Mouse (Mus musculus) heart, embryonic 12.5 days (tissue): Measurements from ENCODE around the gene Tnnc1. TPM values are rescaled to one million over a fixed set of nuclear protein-coding genes. Genes with fewer than 3 reads are reported as not detected.
A peak's percentile ranks its signal among the peaks of the same experiment; 100 is the strongest.

ENCODE experiments used
- ATAC-seq: fragments of 200-750 bp; cut with Nextera tagmentation; 2 replicates; pipeline ENCODE4 v1.8.0; 2017; ENCODE audit warnings: moderate TSS enrichment, moderate library complexity; ENCODE audit not compliant: insufficient number of reproducible peaks, low FRiP score
- H3K27ac ChIP-seq: fragments of 300-500 bp; sonication (generic); 2 replicates; pipeline ENCODE4 v1.5.1; 2016; ENCODE audit warnings: mild to moderate bottlenecking, moderate library complexity; ENCODE audit not compliant: poor library complexity, severe bottlenecking
- H3K27me3 ChIP-seq: fragments of 300-500 bp; sonication (generic); replicated peaks from 2 replicates; pipeline ENCODE4 v1.6.1; 2016; ENCODE audit warnings: mild to moderate bottlenecking, moderate library complexity
- H3K36me3 ChIP-seq: fragments of 300-500 bp; sonication (generic); 2 replicates; pipeline ENCODE4 v1.6.1; 2016; ENCODE audit warnings: mild to moderate bottlenecking, moderate library complexity
- H3K4me1 ChIP-seq: fragments of 300-500 bp; sonication (generic); replicated peaks from 2 replicates; pipeline ENCODE4 v1.6.1; 2016; ENCODE audit warnings: mild to moderate bottlenecking
- H3K4me2 ChIP-seq: fragments of 300-500 bp; sonication (generic); 2 replicates; pipeline ENCODE4 v1.6.1; 2016; ENCODE audit warnings: mild to moderate bottlenecking, moderate library complexity
- H3K4me3 ChIP-seq: fragments of 300-500 bp; sonication (generic); 2 replicates; pipeline ENCODE4 v1.5.1; 2016; ENCODE audit warnings: mild to moderate bottlenecking
- H3K9ac ChIP-seq: fragments of 300-500 bp; sonication (generic); 2 replicates; pipeline ENCODE4 v1.6.1; 2016; ENCODE audit warnings: mild to moderate bottlenecking, moderate library complexity
- H3K9me3 ChIP-seq: fragments of 300-500 bp; sonication (generic); replicated peaks from 2 replicates; pipeline ENCODE4 v1.6.1; 2016; ENCODE audit warnings: mild to moderate bottlenecking, moderate library complexity
- WGBS: fragments of 180-500 bp; shearing (Covaris S2); methylation state at CpG from one replicate; pipeline ENCODE4 v1.1.7; 2016; 5-methylcytosine and 5-hydroxymethylcytosine counted together
- polyA plus RNA-seq: library from polyadenylated mRNA; unstranded; fragments of >200 nt; fragmentation: Nextera tagmentation; extraction: Ambion mirVana; gene quantifications from 2 replicates; pipeline ENCODE4 v1.2.1, GENCODE M21; 2016

Tnnc1 gene
- polyA plus RNA-seq, 1 experiment from 2014 or later = 3,245 TPM

DNA sequence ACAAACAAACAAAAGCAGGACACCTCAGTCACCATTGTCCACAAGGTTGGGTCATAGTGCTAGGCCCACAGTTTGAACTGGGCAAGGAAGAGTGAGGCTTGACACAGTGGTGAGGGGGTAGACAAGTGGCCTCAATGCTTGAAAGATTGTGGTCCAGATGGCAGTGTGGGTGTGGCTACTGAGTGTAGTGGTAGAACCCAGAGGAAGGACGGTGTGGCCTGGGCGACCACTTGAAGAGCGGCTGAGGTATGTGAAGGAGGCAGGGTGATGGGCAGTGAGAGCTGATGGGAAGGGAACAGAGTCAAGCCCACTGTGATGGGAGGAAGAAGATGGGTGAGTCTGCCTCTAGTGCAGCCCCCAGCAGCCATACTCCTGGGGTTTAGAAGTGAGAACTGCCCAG lies 6.6 kb downstream of the Tnnc1 start:
- peaks cover 72% of the 10 kb centered on the region for H3K4me1 ChIP-seq
- H3K4me2 ChIP-seq = no peak overlapping the region
- H3K27ac ChIP-seq = 0 out of 2 replicates have a peak overlapping the region, but pooled peaks have one; percentile 32
- H3K36me3 ChIP-seq = peaks cover 32% of the 10 kb centered on the region
- no peaks in the 10 kb centered on the region for H3K27me3 ChIP-seq
- no peak overlapping the region for H3K4me3 ChIP-seq
- WGBS = 72% methylated on average over 3 of the region's 3 CpGs
- no peak for ATAC-seq
- no peak overlapping the region for H3K9ac ChIP-seq
- no peaks in the 10 kb centered on the region for H3K9me3 ChIP-seq

DNA sequence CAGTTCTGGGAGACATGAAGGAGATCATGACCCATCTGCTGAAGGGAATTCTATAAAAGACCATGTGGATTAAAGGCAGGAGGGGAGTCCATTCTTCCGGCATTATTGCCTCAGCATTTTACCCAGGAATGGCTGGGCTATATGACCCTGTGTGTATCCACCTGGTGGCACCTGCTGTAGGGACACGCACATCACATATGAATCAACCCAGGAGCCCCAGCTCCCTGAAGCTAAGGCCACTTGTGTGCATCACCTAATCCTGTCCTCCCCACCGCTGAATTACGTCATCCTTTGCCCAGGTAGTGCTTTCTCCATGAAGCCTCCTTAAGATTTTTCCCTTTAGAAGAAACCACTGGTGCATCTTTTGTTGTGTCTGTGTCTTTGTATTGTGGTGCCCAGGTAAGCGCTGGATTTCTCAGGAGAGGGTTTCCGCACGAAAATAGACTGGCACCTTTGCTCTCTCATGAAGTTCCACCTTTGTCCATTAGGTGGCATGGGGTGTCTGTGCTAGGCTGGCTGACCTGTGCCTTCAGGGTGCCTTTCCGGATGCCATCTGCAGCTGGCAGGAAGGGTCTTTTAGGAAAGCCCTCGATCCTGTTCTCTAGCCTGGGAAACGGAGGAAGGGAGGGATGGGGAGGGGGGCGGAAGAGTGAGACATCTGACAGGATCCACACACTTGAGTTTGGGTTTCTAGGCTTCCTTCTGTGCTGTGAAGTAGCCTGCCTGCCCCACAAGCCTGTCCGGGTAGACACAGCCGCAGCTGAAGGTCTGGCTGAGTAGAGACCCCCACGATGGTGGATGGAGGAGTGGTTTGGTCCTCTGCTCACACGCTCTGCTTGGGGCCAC lies 7.3 kb downstream of the Tnnc1 start:
- Histone ChIP-seq H3K4me1 (peaks cover 69% of the 10 kb centered on the region), H3K27me3 (no peaks in the 10 kb centered on the region), H3K9me3 (no peaks in the 10 kb centered on the region), H3K27ac (no peak overlapping the region), H3K4me2 (peak overlapping the region; percentile 19; the same call in 1 of the 2 replicates), H3K4me3 (no peak overlapping the region), H3K9ac (0 out of 2 replicates have a peak overlapping the region, but pooled peaks have one; percentile 3), H3K36me3 (peaks cover 25% of the 10 kb centered on the region)
- no peak for ATAC-seq
- 28% methylated on average over 15 of the region's 15 CpGs for WGBS

GRCm38 (mm10) chr14:31216846-31217245 lies 8.7 kb downstream of the Tnnc1 start, which contains the start of gene Nisch:
Gene Nisch (minus strand): TSS chr14:31216946.
- Histone ChIP-seq H3K9me3 (no peaks in the 10 kb centered on the region), H3K4me2 (peak within 1 kb of the TSS; percentile 48), H3K27me3 (0 out of 2 replicates have a peak, but pooled peaks cover 9% of the 10 kb centered on the region), H3K36me3 (peaks cover 13% of the 10 kb centered on the region), H3K27ac (no peak within 1 kb of the TSS), H3K4me3 (no peak within 1 kb of the TSS), H3K4me1 (peaks cover 56% of the 10 kb centered on the region), H3K9ac (peak within 1 kb of the TSS; percentile 50; the same call in 1 of the 2 replicates)
- 64% methylated on average over 2 of the region's 2 CpGs for WGBS
- no peak for ATAC-seq

DNA sequence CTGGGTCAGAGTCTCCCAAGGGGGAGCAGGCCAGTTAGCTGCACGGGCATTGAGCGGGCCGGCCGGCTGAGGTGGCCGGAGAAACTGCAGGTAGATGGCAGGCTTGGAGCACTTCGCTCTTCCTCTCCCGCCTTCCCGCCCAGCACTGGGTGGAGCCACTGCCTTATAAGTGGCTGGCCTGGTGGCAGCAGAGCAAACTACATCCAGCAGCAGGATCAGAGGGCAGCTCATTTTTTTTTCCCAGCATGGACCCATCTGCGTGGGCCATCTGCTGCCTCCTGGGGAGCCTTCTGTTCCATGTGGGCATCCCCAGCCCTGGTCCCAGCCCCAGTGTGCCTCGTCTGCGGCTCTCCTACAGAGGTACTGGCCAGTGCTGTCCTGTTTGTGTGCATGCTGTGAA lies 9.6 kb downstream of the Tnnc1 start, which contains the start of gene Sema3g:
Sema3g (plus strand) TSS at position 195 of the 400 bp plus-strand sequence.
- H3K9me3 ChIP-seq = no peaks in the 10 kb centered on the region
- H3K4me3 ChIP-seq = no peak within 1 kb of the TSS
- 5% methylated on average over 11 of the region's 11 CpGs for WGBS
- peaks cover 48% of the 10 kb centered on the region for H3K4me1 ChIP-seq
- H3K9ac ChIP-seq = peak within 1 kb of the TSS; percentile 50; the same call in 1 of the 2 replicates
- no peak within 1 kb of the TSS for H3K27ac ChIP-seq
- H3K27me3 ChIP-seq = 0 out of 2 replicates have a peak, but pooled peaks cover 9% of the 10 kb centered on the region
- peak within 1 kb of the TSS; percentile 48 for H3K4me2 ChIP-seq
- ATAC-seq = peak; percentile 55
- H3K36me3 ChIP-seq = peaks cover 5% of the 10 kb centered on the region; the same call in 1 of the 2 replicates

- no peaks in the 10 kb centered on the region for H3K36me3 ChIP-seq
- peaks cover 54% of the 10 kb centered on the region for H3K4me1 ChIP-seq
- H3K9ac ChIP-seq = no peak overlapping the region
- H3K4me2 ChIP-seq = no peak overlapping the region
- no peak overlapping the region for H3K4me3 ChIP-seq
- no peaks in the 10 kb centered on the region for H3K9me3 ChIP-seq
- H3K27ac ChIP-seq = peak overlapping the region; percentile 58; the same call in 1 of the 2 replicates
- no peaks in the 10 kb centered on the region for H3K27me3 ChIP-seq
- ATAC-seq = peak; percentile 43; the same call in 1 of the 2 replicates
- WGBS = 45% methylated on average over 4 of the region's 4 CpGs
Measured at GRCm38 (mm10) chr14:31226978-31227377, 18.9 kb downstream of the Tnnc1 start.

GRCm38 (mm10) chr14:31228234-31228633 lies 20.1 kb downstream of the Tnnc1 start:
- no peak overlapping the region for H3K9ac ChIP-seq
- H3K27me3 ChIP-seq = no peaks in the 10 kb centered on the region
- H3K4me1 ChIP-seq = peaks cover 62% of the 10 kb centered on the region
- 45% methylated on average over 6 of the region's 6 CpGs for WGBS
- no peaks in the 10 kb centered on the region for H3K36me3 ChIP-seq
- H3K9me3 ChIP-seq = no peaks in the 10 kb centered on the region
- no peak overlapping the region for H3K27ac ChIP-seq
- no peak overlapping the region for H3K4me2 ChIP-seq
- H3K4me3 ChIP-seq = no peak overlapping the region
- no peak for ATAC-seq

- Histone ChIP-seq H3K36me3 (no peaks in the 10 kb centered on the region), H3K9me3 (no peaks in the 10 kb centered on the region), H3K4me2 (no peak overlapping the region), H3K4me1 (peaks cover 66% of the 10 kb centered on the region), H3K27me3 (no peaks in the 10 kb centered on the region), H3K9ac (no peak overlapping the region), H3K4me3 (no peak overlapping the region), H3K27ac (peak overlapping the region; percentile 35; the same call in 1 of the 2 replicates)
- WGBS = 41% methylated on average over 8 of the region's 8 CpGs
- ATAC-seq = no peak
Measured at GRCm38 (mm10) chr14:31230442-31230841, 22.3 kb downstream of the Tnnc1 start.

DNA sequence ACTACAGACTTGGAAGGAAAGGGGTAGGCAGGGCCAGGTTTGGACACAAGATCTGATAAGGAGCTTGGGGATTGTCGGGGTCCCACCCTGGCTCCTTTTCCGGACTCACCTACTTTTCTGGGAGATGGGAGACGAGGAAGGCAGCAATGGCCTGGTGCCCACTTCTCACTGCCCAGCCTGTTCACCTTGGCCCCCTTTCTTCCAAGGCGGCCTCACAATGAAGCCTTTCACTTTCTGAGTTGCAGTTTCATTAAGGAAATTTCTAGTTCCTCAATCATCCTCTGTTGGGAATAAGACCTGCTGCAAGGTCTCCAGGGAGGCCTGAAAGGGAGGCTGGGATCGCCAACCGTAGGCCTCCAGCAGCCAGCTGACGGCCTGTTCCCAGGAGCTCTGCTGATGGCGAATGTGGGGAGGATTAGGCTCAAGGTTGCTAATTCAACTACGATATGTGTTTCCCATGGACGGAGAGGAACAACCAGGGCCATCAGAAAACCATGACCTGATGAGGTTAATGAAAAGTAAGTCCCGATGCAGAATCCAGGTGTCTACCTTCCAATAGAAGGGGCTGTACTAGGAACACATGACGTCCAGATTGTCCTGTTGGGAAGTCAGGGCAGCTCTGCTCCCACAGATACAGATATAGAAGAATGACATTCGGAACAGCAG lies 24.4 kb downstream of the Tnnc1 start:
- no peak overlapping the region for H3K4me2 ChIP-seq
- H3K9ac ChIP-seq = no peak overlapping the region
- WGBS = 70% methylated on average over 13 of the region's 13 CpGs
- no peaks in the 10 kb centered on the region for H3K36me3 ChIP-seq
- H3K4me1 ChIP-seq = peaks cover 56% of the 10 kb centered on the region
- H3K27me3 ChIP-seq = no peaks in the 10 kb centered on the region
- ATAC-seq = no peak
- H3K9me3 ChIP-seq = no peaks in the 10 kb centered on the region
- no peak overlapping the region for H3K27ac ChIP-seq
- no peak overlapping the region for H3K4me3 ChIP-seq

DNA sequence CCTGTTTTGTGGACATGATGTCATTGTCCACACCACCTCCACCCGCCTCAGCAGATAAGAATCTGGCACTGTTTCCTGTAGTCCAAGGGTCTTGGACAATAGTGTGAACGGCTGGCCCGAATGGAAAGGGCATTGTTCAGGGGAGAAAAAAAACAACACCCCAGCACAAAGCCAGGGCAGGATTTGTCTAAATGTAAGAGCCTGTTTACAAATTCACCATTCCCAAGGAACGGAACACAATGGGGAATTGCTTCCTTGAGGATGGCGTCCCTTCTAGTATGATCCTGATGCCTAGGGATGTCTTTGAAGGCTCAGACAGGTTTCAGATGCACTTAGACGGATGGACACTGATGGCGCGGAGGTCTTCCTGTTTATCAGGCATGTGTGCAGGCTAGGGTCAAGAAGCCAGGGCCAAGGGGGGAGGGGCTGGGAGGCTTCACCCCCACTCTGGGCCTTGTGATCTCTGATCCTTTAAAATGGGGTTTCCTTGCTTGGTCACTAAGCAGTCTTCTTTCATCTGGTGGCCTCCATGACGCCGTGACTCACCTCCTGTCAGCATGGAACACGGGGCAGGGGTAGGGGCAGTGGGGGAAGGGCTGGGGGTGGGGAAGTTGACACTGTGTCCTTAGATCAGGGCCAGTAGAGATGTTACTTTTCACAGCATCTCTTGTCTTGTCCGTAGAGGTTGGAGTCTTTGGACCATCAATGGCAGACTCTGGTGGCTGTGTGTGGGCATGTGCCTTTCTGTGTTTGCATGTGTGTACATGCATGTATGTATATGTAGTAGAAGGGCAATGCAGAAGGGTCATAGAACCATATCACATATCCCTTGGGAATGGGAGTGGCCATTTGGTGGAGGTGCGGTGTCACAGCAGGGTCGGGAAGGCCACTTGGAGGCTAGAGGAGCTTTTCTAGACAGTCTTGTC lies 25.2 kb downstream of the Tnnc1 start:
- no peak overlapping the region for H3K27ac ChIP-seq
- ATAC-seq = peak; percentile 41; the same call in 1 of the 2 replicates
- H3K4me1 ChIP-seq = peaks cover 50% of the 10 kb centered on the region
- H3K9ac ChIP-seq = no peak overlapping the region
- H3K36me3 ChIP-seq = no peaks in the 10 kb centered on the region; the same call in 1 of the 2 replicates
- no peaks in the 10 kb centered on the region for H3K9me3 ChIP-seq
- no peaks in the 10 kb centered on the region for H3K27me3 ChIP-seq
- no peak overlapping the region for H3K4me2 ChIP-seq
- no peak overlapping the region for H3K4me3 ChIP-seq
- 63% methylated on average over 14 of the region's 14 CpGs for WGBS

- H3K27ac ChIP-seq = no peak overlapping the region
- no peaks in the 10 kb centered on the region for H3K27me3 ChIP-seq
- H3K4me2 ChIP-seq = peak overlapping the region; percentile 39
- H3K36me3 ChIP-seq = peaks cover 6% of the 10 kb centered on the region; the same call in 1 of the 2 replicates
- no peak overlapping the region for H3K4me3 ChIP-seq
- no peak for ATAC-seq
- H3K9ac ChIP-seq = 0 out of 2 replicates have a peak overlapping the region, but pooled peaks have one; percentile 19
- 11% methylated on average over 11 of the region's 11 CpGs for WGBS
- peaks cover 43% of the 10 kb centered on the region for H3K4me1 ChIP-seq
- no peaks in the 10 kb centered on the region for H3K9me3 ChIP-seq
Measured at GRCm38 (mm10) chr14:31233996-31234591, 26.0 kb downstream of the Tnnc1 start.
